Mouse (Mus musculus): Measurements from ENCODE around the gene Scamp5.

The Scamp5 gene

DNA sequence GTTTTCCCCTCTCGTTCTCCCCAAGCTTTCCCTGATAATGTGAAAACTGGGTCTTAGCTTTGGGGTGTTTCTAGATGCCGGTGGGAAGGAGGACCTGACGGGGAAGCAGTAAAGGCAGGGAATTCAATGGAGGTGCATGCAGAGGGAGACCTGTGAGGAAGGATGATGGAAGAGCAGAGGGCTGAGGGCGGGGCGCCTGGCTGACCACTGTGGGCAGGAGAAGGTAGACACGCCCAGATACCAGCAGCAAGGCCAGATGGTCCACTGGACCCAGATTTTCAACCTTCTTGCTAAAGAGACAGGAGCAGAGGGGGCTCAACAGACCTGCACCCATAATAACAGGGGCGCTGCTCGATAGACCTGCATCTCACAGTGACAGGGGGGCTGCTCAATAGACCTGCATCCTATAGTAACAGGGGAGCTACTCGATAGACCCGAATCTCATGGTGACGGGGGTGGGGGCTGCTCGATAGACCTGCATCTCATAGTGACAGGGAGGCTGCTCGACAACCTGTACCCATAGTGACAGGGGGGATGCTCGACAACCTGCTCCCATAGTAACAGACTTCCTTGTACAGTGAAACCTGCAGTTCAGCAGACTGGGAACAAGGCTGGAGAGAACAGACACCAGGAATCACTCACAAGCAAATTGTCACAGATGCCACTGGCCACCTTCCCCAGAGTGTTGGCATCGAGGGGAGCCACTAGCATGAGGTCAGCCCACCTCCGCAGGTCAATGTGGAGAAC is 48.2 kb downstream of the Scamp5 start:
- no peak for DNase-seq (ENCODE audit: low spot score in 2 of 2)

DNA sequence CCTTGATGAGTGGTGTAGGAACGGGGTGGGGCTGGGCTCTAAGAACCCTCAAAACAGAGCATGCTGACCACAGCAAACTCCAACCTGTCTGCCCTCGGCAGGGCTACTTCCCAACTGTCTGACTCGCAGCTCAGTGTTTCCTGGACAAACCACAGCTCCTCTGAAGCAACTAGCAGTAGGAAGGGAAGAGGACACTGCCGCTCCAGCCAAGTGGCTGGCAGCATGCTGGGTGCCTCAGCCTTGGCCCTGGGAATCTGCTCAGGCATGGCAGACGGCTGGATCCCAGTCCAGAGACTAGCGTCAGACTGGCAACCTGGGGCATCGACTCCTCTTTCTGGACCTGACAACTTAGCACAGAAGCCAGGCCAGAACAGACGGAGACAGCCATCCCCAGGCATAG is 50.5 kb downstream of the Scamp5 start:
- DNase-seq (ENCODE audit: low spot score in 2 of 2) = no peak

DNA sequence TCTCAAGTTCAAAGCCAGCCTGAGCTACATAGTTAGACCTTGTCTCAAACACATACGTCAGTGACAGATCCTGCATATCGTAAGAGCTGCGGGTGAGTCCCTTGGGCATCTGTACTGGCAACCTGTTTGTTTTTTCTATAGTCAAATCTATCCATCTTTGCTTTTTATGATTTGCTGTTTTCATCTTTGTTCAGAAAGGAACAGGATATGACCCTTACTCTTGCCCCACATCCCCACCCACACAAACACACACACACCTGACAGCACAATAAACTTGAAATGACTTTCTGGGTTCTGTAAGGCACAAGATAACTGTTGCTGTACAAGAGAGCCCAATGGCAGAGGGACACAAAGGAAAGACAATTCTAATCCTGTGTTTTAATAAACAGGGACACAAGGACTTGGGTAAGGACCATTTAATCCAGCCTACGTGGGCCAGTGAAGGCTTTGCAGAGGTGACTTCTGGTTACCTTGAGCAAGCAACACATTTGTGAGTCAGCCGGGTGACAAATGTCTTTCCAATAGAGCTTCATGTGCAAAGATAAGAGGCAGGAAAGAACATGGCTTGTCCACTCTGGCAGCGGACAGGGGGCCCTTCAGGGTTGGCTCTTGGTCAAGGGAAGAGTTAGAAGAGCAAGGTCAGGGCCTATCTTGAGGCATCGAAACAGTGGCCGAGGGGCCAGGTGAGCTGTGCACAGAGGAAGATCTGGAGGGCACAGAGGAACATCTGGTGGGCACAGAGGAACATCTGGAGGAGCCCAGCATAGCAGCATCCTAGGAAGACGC is 60.5 kb downstream of the Scamp5 start:
- no peak for DNase-seq (ENCODE audit: low spot score in 2 of 2)

DNA sequence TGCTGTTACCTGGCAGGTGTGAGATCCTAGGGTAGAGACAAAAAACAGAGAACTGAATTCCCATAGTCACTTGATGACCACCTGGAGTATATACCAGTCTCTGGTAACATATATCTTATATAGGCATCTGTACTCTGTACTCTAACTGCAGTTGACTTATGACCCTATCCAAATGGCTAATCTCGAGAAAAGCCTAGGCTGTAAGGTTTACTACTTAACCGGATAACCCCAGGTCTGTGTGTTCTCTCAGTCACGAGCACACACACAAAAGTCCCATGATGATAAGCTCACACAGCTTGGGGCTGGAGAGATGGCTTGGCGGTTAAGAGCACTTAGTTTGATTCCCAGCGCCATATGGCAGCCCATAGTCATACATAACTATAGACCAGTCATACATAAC is 61.5 kb downstream of the Scamp5 start:
- DNase-seq (ENCODE audit: low spot score in 2 of 2) = no peak

DNA sequence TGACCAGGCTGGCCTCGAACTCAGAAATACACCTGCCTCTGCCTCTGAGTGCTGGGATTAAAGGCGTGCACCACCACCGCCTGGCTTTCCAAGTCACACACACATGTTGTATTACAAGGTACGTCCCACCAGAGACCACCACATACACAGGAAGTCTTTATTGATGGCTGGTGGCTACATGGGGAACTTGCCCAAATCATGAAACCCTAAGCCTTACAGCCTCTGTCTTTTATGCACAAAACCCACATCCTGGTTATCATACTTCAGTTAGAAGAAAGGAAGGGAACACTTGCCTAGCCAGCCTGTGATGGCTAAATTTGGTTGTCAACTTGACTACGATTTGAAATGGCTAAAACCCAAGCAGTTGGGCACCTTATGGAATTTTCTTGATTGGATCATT is 63.8 kb downstream of the Scamp5 start:
- DNase-seq (ENCODE audit: low spot score in 2 of 2) = no peak

DNA sequence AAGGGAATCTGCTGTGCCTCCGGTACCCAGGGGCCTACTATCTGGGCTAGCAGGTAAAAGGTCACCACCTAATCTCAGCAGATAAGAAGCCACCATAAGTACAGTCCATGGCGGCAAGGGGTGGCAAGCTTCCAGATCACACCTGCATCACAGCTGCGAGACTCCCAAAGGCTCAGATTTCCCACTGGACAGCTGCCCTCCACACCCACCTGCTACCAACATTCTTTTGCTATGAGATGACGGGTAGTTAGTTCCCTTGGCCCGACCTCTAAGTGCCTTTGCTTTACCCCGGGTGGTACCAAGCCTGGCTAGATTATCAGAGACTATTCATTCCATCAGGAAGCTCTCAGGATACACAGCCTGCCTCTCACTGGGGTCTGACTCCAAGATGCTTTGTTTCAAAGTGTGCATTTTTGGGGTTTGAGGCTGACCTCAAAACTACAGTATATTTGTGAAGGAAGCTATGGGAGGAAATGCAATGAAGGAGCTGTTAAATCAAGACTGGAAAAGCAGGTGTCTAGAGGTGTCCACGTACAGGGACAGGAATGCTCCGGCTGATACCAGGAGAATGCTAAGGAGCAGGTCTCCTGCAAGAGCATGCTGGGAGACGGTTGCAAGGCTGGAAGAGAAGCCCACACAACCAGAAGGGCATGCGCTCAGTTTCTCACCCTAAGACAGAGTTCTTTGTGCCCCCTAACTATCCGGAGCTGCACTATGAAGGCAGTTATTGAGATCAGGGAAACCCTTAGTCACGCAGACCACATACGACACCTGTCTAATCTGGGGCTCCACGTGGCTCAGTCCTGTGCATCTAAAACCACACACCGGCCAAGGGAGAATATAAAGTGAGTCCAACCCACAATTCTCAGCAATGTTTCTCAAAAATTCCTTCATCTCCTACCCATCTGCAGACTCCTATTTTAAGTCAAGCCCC is 65.3 kb downstream of the Scamp5 start:
- no peak for DNase-seq (ENCODE audit: low spot score in 2 of 2)

GRCm38 (mm10) chr9:57398773-57399172 is 69.1 kb downstream of the Scamp5 start:
- no peak for DNase-seq (ENCODE audit: low spot score in 2 of 2)

DNA sequence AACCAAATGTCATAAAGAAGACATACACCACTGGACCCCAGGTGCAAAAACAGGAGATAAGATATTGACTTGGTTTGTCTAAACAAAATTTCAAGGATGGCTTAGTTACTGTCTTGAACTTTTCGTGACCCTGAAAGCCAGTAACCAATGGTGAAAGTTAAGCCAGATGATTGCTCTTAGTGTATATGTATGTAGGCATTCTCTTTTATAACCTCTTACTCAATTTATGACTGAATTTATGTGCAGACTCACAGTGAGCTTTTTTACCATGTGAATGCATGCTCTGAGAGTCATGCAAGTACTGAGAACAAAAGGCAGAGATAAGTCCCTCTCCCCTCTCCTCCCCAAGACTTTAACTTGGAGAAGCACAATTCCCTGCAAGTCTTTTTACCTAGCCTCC is 75.0 kb downstream of the Scamp5 start:
- no peak for DNase-seq (ENCODE audit: low spot score in 2 of 2)
